In genomic region chr10:119058493-119059020, GRCm38 (mm10) we compare ENCODE assay signal across 13 mouse cellular contexts.
"Had no signal": no experiment of that assay in that cellular context is flagged by ENCODE, and none has a peak within 500 bp of the region (broad histone marks: within the 10 kb centered on the region; RNA-seq: fewer than 3 reads in every experiment).

No protein-coding gene starts in this region.

- H3K4me3 ChIP-seq: left cerebral cortex, adult 2 months; limb, embryonic 15.5 days; liver, embryonic 12.5 days; lung, embryonic 15.5 days; midbrain, embryonic 10.5 days; myocyte; neural tube, embryonic 15.5 days had no signal

- H3K4me2 ChIP-seq: limb, embryonic 15.5 days; liver, embryonic 12.5 days; lung, embryonic 15.5 days; neural tube, embryonic 15.5 days had no signal

- H3K9me3 ChIP-seq: limb, embryonic 15.5 days; liver, embryonic 12.5 days; lung, embryonic 15.5 days; midbrain, embryonic 10.5 days; neural tube, embryonic 15.5 days had no signal

- H3K4me1 ChIP-seq: midbrain, embryonic 10.5 days had no signal

- H3K36me3 ChIP-seq: limb, embryonic 15.5 days; liver, embryonic 12.5 days; lung, embryonic 15.5 days; midbrain, embryonic 10.5 days; neural tube, embryonic 15.5 days had no signal

- H3K27me3 ChIP-seq: limb, embryonic 15.5 days; liver, embryonic 12.5 days; neural tube, embryonic 15.5 days had no signal

- ATAC-seq: liver, embryonic 12.5 days had no signal

- H3K27ac ChIP-seq: left cerebral cortex, adult 2 months; limb, embryonic 15.5 days; liver, embryonic 12.5 days; midbrain, embryonic 10.5 days; neural tube, embryonic 15.5 days had no signal

- H3K9ac ChIP-seq: limb, embryonic 15.5 days; liver, embryonic 12.5 days; lung, embryonic 15.5 days; neural tube, embryonic 15.5 days had no signal

- DNase-seq: kidney, adult 8-10 months; kidney, postnatal 10 days; lung, postnatal 4 days; midbrain, embryonic 14.5 days; thymus, adult 2 months; thymus, postnatal 36 days had no signal
